Mouse (Mus musculus) adrenal gland, postnatal 0 days (tissue): Measurements from ENCODE around the gene Olfr509. TPM values are rescaled to one million over a fixed set of nuclear protein-coding genes. Genes with fewer than 3 reads are reported as not detected.

ENCODE experiments used
- polyA plus RNA-seq: library from polyadenylated mRNA; unstranded; fragments of >200 nt; fragmentation: Nextera tagmentation; extraction: Ambion mirVana; gene quantifications from 2 replicates; pipeline ENCODE4 v1.2.1, GENCODE M21; 2015

Gene Olfr509
- not detected in 2 replicates for polyA plus RNA-seq

GRCm38 (mm10) chr7:108651806-108652205 is at the start of gene Olfr509:
Gene Olfr509, minus strand, starts transcription at chr7:108651906.

GRCm38 (mm10) chr7:108666118-108666517 is 14.4 kb upstream of the Olfr509 start, which contains the start of gene Olfr510:
Gene Olfr510, plus strand, starts transcription at chr7:108666418.

GRCm38 (mm10) chr7:108629694-108630093 is 22.0 kb downstream of the Olfr509 start, which contains the start of gene Olfr508:
Gene Olfr508, plus strand, starts transcription at chr7:108629994.

GRCm38 (mm10) chr7:108621514-108621913 is 30.2 kb downstream of the Olfr509 start, which contains the start of gene Olfr507:
Gene Olfr507, plus strand, starts transcription at chr7:108621814.

GRCm38 (mm10) chr7:108610487-108610886 is 41.2 kb downstream of the Olfr509 start, which contains the start of gene Olfr506:
Gene Olfr506, plus strand, starts transcription at chr7:108610787.

Other genes starting within 250 kb of the Olfr509 start
- gene Olfr497, start 231.5 kb downstream of the Olfr509 start, polyA plus RNA-seq: not detected in 2 replicates
- gene Olfr498, start 186.6 kb downstream of the Olfr509 start, polyA plus RNA-seq: not detected in 2 replicates
- not detected in 2 replicates for gene Olfr502, start 126.8 kb downstream of the Olfr509 start, polyA plus RNA-seq
- not detected in 2 replicates for gene Olfr503, start 107.4 kb downstream of the Olfr509 start, polyA plus RNA-seq
- not detected in 2 replicates for gene Olfr504, start 86.1 kb downstream of the Olfr509 start, polyA plus RNA-seq
- gene Olfr506, start 41.1 kb downstream of the Olfr509 start, polyA plus RNA-seq: not detected in 2 replicates
- not detected in 2 replicates for gene Olfr507, start 30.1 kb downstream of the Olfr509 start, polyA plus RNA-seq
- not detected in 2 replicates for gene Olfr508, start 21.9 kb downstream of the Olfr509 start, polyA plus RNA-seq
- not detected in 2 replicates for gene Olfr510, start 14.5 kb upstream of the Olfr509 start, polyA plus RNA-seq
- not detected in 2 replicates for gene Olfr512, start 61.4 kb upstream of the Olfr509 start, polyA plus RNA-seq
- gene Olfr513, start 99.1 kb upstream of the Olfr509 start, polyA plus RNA-seq: not detected in 2 replicates
- not detected in 2 replicates for gene Olfr514, start 174.1 kb upstream of the Olfr509 start, polyA plus RNA-seq
- gene Olfr516, start 198.6 kb upstream of the Olfr509 start, polyA plus RNA-seq: not detected in 2 replicates
- not detected in 2 replicates for gene Olfr517, start 220.5 kb upstream of the Olfr509 start, polyA plus RNA-seq
- gene Olfr518, start 233.1 kb upstream of the Olfr509 start, polyA plus RNA-seq: not detected in 2 replicates
- gene Olfr519, start 242.5 kb upstream of the Olfr509 start, polyA plus RNA-seq: not detected in 2 replicates